Mouse (Mus musculus) heart, embryonic 16.5 days (tissue): Measurements from ENCODE around the gene Trim14. TPM values are rescaled to one million over a fixed set of nuclear protein-coding genes. Genes with fewer than 3 reads are reported as not detected.

ENCODE experiments used
- ATAC-seq: fragments of 200-750 bp; cut with Nextera tagmentation; replicated peaks from 2 replicates; pipeline ENCODE4 v1.8.0; 2017; ENCODE audit warnings: moderate number of reproducible peaks; ENCODE audit not compliant: insufficient read depth, low FRiP score; ENCODE audit errors: extremely low read depth
- H3K27ac ChIP-seq: fragments of 300-500 bp; sonication (generic); 2 replicates; pipeline ENCODE4 v1.5.1; 2014; ENCODE audit warnings: mild to moderate bottlenecking, low read length, control low read depth, moderate library complexity
- H3K27me3 ChIP-seq: fragments of 300-500 bp; sonication (generic); 2 replicates; pipeline ENCODE4 v1.6.1; 2014; ENCODE audit warnings: low read length, mixed read lengths; ENCODE audit not compliant: control insufficient read depth, insufficient read depth
- H3K36me3 ChIP-seq: fragments of 300-500 bp; sonication (generic); 2 replicates; pipeline ENCODE4 v1.6.1; 2014; ENCODE audit not compliant: control insufficient read depth, insufficient read depth
- H3K4me1 ChIP-seq: fragments of 300-500 bp; sonication (generic); 2 replicates; pipeline ENCODE4 v1.6.1; 2014; ENCODE audit warnings: low read length, mixed read lengths; ENCODE audit not compliant: control insufficient read depth, insufficient read depth
- H3K4me2 ChIP-seq: fragments of 300-500 bp; sonication (generic); 2 replicates; pipeline ENCODE4 v1.6.1; 2014; ENCODE audit warnings: low read depth, mild to moderate bottlenecking, control low read depth, low read length
- H3K4me3 ChIP-seq: fragments of 300-500 bp; sonication (generic); 2 replicates; pipeline ENCODE4 v1.5.1; 2014; ENCODE audit warnings: mild to moderate bottlenecking, control low read depth, low read length
- H3K9ac ChIP-seq: fragments of 300-500 bp; sonication (generic); 2 replicates; pipeline ENCODE4 v1.6.1; 2014; ENCODE audit warnings: low read length, control low read depth
- H3K9me3 ChIP-seq: fragments of 300-500 bp; sonication (generic); replicated peaks from 2 replicates; pipeline ENCODE4 v1.6.1; 2016; ENCODE audit warnings: low read length; ENCODE audit not compliant: control insufficient read depth
- WGBS: fragments of 180-500 bp; shearing (Covaris S2); extraction: QIAGEN DNeasy Blood & Tissue Kit; methylation state at CpG from one replicate; pipeline ENCODE4 v1.1.7; 2014; 5-methylcytosine and 5-hydroxymethylcytosine counted together
- polyA plus RNA-seq: library from polyadenylated mRNA; unstranded; fragments of >200 nt; fragmentation: Nextera tagmentation; extraction: Ambion mirVana; gene quantifications from 2 replicates; pipeline ENCODE4 v1.2.1, GENCODE M21; 2015

Gene Trim14
- polyA plus RNA-seq, 1 experiment from 2014 or later = 4.7 TPM

DNA sequence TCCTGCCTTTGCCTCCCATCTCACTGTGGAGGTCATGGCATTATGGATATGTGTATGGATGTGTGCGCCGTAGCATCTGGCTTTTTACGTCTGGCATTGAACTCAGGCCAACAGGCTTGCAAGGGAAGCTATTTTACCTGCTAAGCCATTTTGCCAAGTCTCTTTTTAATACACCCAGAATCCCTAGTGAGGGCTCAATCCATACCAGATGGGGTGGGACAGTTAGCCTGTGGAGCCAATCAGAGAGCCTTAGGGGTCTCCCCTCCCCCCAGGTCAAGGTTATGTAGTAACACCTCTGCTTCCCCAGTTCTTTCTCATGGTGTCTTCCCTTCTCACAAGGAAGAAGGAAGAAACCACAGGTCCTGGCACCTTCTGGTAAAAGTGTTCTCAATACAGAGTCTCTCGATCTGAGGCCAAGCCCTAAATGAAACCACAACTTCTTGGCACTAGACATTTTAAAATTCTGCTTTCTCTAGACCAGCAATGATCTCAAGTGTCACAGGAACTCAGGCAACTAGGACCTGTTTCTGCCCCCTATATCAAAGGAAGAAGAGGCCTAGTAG lies 29.5 kb upstream of the Trim14 start:
- H3K27ac ChIP-seq = no peak overlapping the region
- 86% methylated on average over 4 of the region's 4 CpGs for WGBS
- ATAC-seq = no peak
- no peaks in the 10 kb centered on the region for H3K4me1 ChIP-seq
- no peaks in the 10 kb centered on the region for H3K27me3 ChIP-seq
- no peaks in the 10 kb centered on the region for H3K36me3 ChIP-seq
- H3K4me3 ChIP-seq = no peak overlapping the region
- no peak overlapping the region for H3K9ac ChIP-seq
- no peak overlapping the region for H3K4me2 ChIP-seq
- no peaks in the 10 kb centered on the region for H3K9me3 ChIP-seq

DNA sequence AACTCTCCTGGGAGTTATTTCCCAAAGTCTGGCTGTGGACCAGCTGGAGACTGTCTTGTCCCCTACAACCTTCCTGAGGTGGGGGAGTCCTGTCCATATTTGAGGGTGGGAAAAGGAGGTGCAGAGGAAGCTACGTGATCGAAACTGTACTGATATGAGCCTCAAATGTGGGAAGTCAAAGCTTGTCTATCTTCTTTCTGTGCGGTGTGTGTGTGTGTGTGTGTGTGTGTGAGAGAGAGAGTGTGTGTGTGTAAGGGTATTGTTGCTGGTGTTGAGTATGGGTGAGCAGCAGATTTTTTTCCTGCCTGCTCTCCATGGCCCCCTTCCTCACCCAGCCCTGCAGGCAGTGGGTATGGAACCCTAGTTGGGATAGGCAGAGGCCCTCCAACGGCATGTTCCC lies 28.3 kb upstream of the Trim14 start:
- H3K36me3 ChIP-seq = no peaks in the 10 kb centered on the region
- no peaks in the 10 kb centered on the region for H3K9me3 ChIP-seq
- H3K9ac ChIP-seq = no peak overlapping the region
- no peak overlapping the region for H3K4me3 ChIP-seq
- no peak for ATAC-seq
- H3K27me3 ChIP-seq = no peaks in the 10 kb centered on the region; the same call in 1 of the 2 replicates
- H3K4me2 ChIP-seq = no peak overlapping the region
- no peaks in the 10 kb centered on the region for H3K4me1 ChIP-seq
- no peak overlapping the region; the same call in 1 of the 2 replicates for H3K27ac ChIP-seq
- WGBS = 75% methylated on average over 4 of the region's 4 CpGs

- no peaks in the 10 kb centered on the region; the same call in 1 of the 2 replicates for H3K27me3 ChIP-seq
- no peak overlapping the region for H3K4me3 ChIP-seq
- no peak overlapping the region for H3K9ac ChIP-seq
- 0 out of 2 replicates have a peak, but pooled peaks have one; percentile 39 for ATAC-seq
- no peaks in the 10 kb centered on the region for H3K9me3 ChIP-seq
- no peak overlapping the region for H3K4me2 ChIP-seq
- H3K4me1 ChIP-seq = no peaks in the 10 kb centered on the region
- no peaks in the 10 kb centered on the region for H3K36me3 ChIP-seq
- 47% methylated on average over 10 of the region's 10 CpGs for WGBS
- no peak overlapping the region for H3K27ac ChIP-seq
These were observed 27.9 kb upstream of the Trim14 start for GRCm38 (mm10) chr4:46563847-46564246.

DNA sequence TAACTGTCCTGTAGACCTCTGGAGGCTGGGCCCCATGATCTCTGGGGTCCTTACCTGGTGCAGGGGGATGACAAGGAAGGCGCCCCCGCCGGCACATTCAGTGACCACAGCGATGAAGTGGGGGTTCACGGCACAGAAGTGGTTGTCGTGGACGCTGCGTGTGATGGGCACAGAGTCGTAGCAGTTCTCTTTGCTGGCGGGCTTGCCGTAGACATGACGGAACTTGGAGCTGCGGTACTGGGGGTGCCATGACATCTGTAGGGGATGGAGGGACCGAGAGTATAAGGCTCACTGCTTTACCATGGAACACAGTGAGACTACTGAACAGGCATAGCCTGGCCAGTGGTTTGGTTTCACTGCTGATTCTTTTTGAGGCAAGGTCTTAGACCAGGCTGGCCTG lies 26.9 kb upstream of the Trim14 start:
- Histone ChIP-seq H3K4me2 (no peak overlapping the region), H3K4me1 (no peaks in the 10 kb centered on the region), H3K27ac (no peak overlapping the region), H3K27me3 (no peaks in the 10 kb centered on the region; the same call in 1 of the 2 replicates), H3K9ac (no peak overlapping the region), H3K4me3 (no peak overlapping the region), H3K9me3 (no peaks in the 10 kb centered on the region), H3K36me3 (no peaks in the 10 kb centered on the region)
- 91% methylated on average over 14 of the region's 14 CpGs for WGBS
- no peak for ATAC-seq

DNA sequence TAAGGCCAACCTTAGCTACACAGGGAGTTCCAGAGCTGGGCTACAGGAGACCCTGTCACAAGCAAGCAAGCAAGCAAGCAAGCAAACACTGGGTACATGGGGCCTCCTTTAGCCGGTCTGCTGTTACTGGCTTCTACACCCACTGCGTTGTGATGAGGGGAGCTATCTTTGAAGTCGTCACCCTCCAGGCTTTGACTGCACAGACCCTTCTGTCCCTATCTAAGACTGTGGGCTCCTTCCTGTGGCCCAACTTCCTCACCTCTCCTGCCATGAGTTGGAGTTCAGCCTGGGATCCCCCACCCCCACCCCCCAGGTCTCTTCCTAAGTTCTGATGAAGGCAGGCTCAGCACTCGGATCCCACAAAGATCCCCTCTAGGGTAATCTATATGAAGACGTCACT lies 26.1 kb upstream of the Trim14 start:
- Histone ChIP-seq H3K9ac (no peak overlapping the region), H3K36me3 (no peaks in the 10 kb centered on the region), H3K27ac (no peak overlapping the region), H3K4me2 (no peak overlapping the region), H3K4me3 (no peak overlapping the region), H3K9me3 (no peaks in the 10 kb centered on the region), H3K27me3 (no peaks in the 10 kb centered on the region; the same call in 1 of the 2 replicates), H3K4me1 (no peaks in the 10 kb centered on the region)
- 51% methylated on average over 5 of the region's 5 CpGs for WGBS
- no peak for ATAC-seq

GRCm38 (mm10) chr4:46560069-46560705 lies 24.2 kb upstream of the Trim14 start:
- Histone ChIP-seq H3K27ac (no peak overlapping the region), H3K4me1 (no peaks in the 10 kb centered on the region), H3K9me3 (no peaks in the 10 kb centered on the region), H3K36me3 (no peaks in the 10 kb centered on the region), H3K4me2 (no peak overlapping the region), H3K4me3 (no peak overlapping the region), H3K9ac (no peak overlapping the region), H3K27me3 (no peaks in the 10 kb centered on the region; the same call in 1 of the 2 replicates)
- ATAC-seq = no peak
- 78% methylated on average over 14 of the region's 14 CpGs for WGBS

GRCm38 (mm10) chr4:46558672-46559667 lies 23.0 kb upstream of the Trim14 start:
- H3K9me3 ChIP-seq = no peaks in the 10 kb centered on the region
- peaks cover 1% of the 10 kb centered on the region; the same call in 1 of the 2 replicates for H3K4me1 ChIP-seq
- no peak overlapping the region for H3K4me2 ChIP-seq
- H3K27me3 ChIP-seq = no peaks in the 10 kb centered on the region; the same call in 1 of the 2 replicates
- H3K9ac ChIP-seq = no peak overlapping the region
- no peaks in the 10 kb centered on the region for H3K36me3 ChIP-seq
- ATAC-seq = no peak
- H3K27ac ChIP-seq = no peak overlapping the region
- 58% methylated on average over 22 of the region's 22 CpGs for WGBS
- no peak overlapping the region for H3K4me3 ChIP-seq

DNA sequence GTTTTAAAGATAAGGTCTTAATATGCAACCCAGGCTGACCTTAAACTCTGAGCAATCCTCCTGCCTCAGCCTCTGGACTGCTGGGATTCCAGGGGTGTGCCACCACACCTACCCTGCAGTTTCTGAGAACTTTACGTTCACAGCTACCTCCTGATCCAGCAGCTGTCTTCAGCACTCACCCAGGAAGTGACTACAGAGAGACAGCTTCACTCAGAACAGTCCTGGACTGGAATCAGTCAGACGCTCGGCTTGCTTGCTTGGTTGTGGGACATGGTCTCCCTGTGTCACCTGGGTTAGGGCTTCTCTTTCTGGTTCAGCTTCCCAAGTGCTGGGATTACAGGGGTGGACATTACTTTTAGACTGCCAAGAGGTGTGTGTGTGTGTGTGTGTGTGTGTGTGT lies 21.0 kb upstream of the Trim14 start:
- 67% methylated on average over 3 of the region's 3 CpGs for WGBS
- no peaks in the 10 kb centered on the region; the same call in 1 of the 2 replicates for H3K27me3 ChIP-seq
- no peak overlapping the region for H3K27ac ChIP-seq
- 0 out of 2 replicates have a peak, but pooled peaks cover 3% of the 10 kb centered on the region for H3K9me3 ChIP-seq
- H3K36me3 ChIP-seq = no peaks in the 10 kb centered on the region
- H3K9ac ChIP-seq = no peak overlapping the region
- H3K4me2 ChIP-seq = no peak overlapping the region
- no peak for ATAC-seq
- H3K4me1 ChIP-seq = peaks cover 5% of the 10 kb centered on the region; the same call in 1 of the 2 replicates
- H3K4me3 ChIP-seq = no peak overlapping the region
